Mouse (Mus musculus): ENCODE results near the gene Fam20a.

Fam20a gene

GRCm38 (mm10) chr11:109635871-109636395, 86.1 kb downstream of the Fam20a start:
- in situ Hi-C loops (cut with MboI; ENCODE audit: low pct_unique_long_range_greater_than_20kb in 1 of 2, low sequenced_read_pairs in 2 of 2, unreplicated experiment in 1 of 2), result no loop called here

GRCm38 (mm10) chr11:109634928-109635327, 87.2 kb downstream of the Fam20a start:
- in situ Hi-C loops (cut with MboI; ENCODE audit: low pct_unique_long_range_greater_than_20kb in 1 of 2, low sequenced_read_pairs in 2 of 2, unreplicated experiment in 1 of 2), result no loop called here

GRCm38 (mm10) chr11:109629021-109629521, 93.0 kb downstream of the Fam20a start:
- in situ Hi-C loops (cut with MboI; ENCODE audit: low pct_unique_long_range_greater_than_20kb in 1 of 2, low sequenced_read_pairs in 2 of 2, unreplicated experiment in 1 of 2), result no loop called here

GRCm38 (mm10) chr11:109628099-109628498, 94.0 kb downstream of the Fam20a start:
- in situ Hi-C loops (cut with MboI; ENCODE audit: low pct_unique_long_range_greater_than_20kb in 1 of 2, low sequenced_read_pairs in 2 of 2, unreplicated experiment in 1 of 2), result no loop called here

GRCm38 (mm10) chr11:109627648-109628047, 94.4 kb downstream of the Fam20a start:
- in situ Hi-C loops (cut with MboI; ENCODE audit: low pct_unique_long_range_greater_than_20kb in 1 of 2, low sequenced_read_pairs in 2 of 2, unreplicated experiment in 1 of 2), result no loop called here

- in situ Hi-C loops (cut with MboI; ENCODE audit: low pct_unique_long_range_greater_than_20kb in 1 of 2, low sequenced_read_pairs in 2 of 2, unreplicated experiment in 1 of 2), result no loop called here
Measured at GRCm38 (mm10) chr11:109623238-109623637, 98.8 kb downstream of the Fam20a start.

- in situ Hi-C loops (cut with MboI; ENCODE audit: low pct_unique_long_range_greater_than_20kb in 1 of 2, low sequenced_read_pairs in 2 of 2, unreplicated experiment in 1 of 2), result no loop called here
Measured at GRCm38 (mm10) chr11:109622518-109623037, 99.5 kb downstream of the Fam20a start.

- in situ Hi-C loops (cut with MboI; ENCODE audit: low pct_unique_long_range_greater_than_20kb in 1 of 2, low sequenced_read_pairs in 2 of 2, unreplicated experiment in 1 of 2), result no loop called here
Measured at GRCm38 (mm10) chr11:109621183-109621582, 100.9 kb downstream of the Fam20a start.

GRCm38 (mm10) chr11:109620356-109620755, 101.7 kb downstream of the Fam20a start:
- in situ Hi-C loops (cut with MboI; ENCODE audit: low pct_unique_long_range_greater_than_20kb in 1 of 2, low sequenced_read_pairs in 2 of 2, unreplicated experiment in 1 of 2), result no loop called here
